Mouse (Mus musculus): ENCODE measurements around the gene Ilk. TPM values are rescaled to one million over a fixed set of nuclear protein-coding genes. Genes with fewer than 3 reads are reported as not detected.

Gene Ilk
- polyA plus RNA-seq, 1 experiment from 2014 or later = 439 TPM

Other genes with a start within 250 kb of the Ilk start
- 58.7 and 60.7 TPM in 2 replicates for gene Smpd1, start 182.2 kb upstream of the Ilk start, polyA plus RNA-seq (2015; fragmentation: Nextera tagmentation; extraction: Ambion mirVana)
- gene Apbb1, start 154.9 kb upstream of the Ilk start, polyA plus RNA-seq (2015; fragmentation: Nextera tagmentation; extraction: Ambion mirVana) = 62.1 and 62.2 TPM in 2 replicates
- gene Hpx, start 136.5 kb upstream of the Ilk start, polyA plus RNA-seq (2015; fragmentation: Nextera tagmentation; extraction: Ambion mirVana) = 1.3 and 1.7 TPM in 2 replicates
- 38.7 and 39.2 TPM in 2 replicates for gene Trim3, start 103.0 kb upstream of the Ilk start, polyA plus RNA-seq (2015; fragmentation: Nextera tagmentation; extraction: Ambion mirVana)
- gene Timm10b, start 96.5 kb upstream of the Ilk start, polyA plus RNA-seq (2015; fragmentation: Nextera tagmentation; extraction: Ambion mirVana) = 164 and 183 TPM in 2 replicates
- 92.4 and 92.5 TPM in 2 replicates for gene Arfip2, start 96.2 kb upstream of the Ilk start, polyA plus RNA-seq (2015; fragmentation: Nextera tagmentation; extraction: Ambion mirVana)
- 13.1 and 32.4 TPM in 2 replicates for gene Gm45799, start 96.0 kb upstream of the Ilk start, polyA plus RNA-seq (2015; fragmentation: Nextera tagmentation; extraction: Ambion mirVana)
- 1.7 and 2.0 TPM in 2 replicates for gene Dnhd1, start 85.8 kb upstream of the Ilk start, polyA plus RNA-seq (2015; fragmentation: Nextera tagmentation; extraction: Ambion mirVana)
- gene Rrp8, start 793 bp downstream of the Ilk start, polyA plus RNA-seq (2015; fragmentation: Nextera tagmentation; extraction: Ambion mirVana) = 42.9 TPM in 2 replicates
- gene Taf10, start 7.8 kb downstream of the Ilk start, polyA plus RNA-seq (2015; fragmentation: Nextera tagmentation; extraction: Ambion mirVana) = 107 and 121 TPM in 2 replicates
- gene Tpp1, start 15.6 kb downstream of the Ilk start, polyA plus RNA-seq (2015; fragmentation: Nextera tagmentation; extraction: Ambion mirVana) = 120 and 123 TPM in 2 replicates
- 10.4 and 10.5 TPM in 2 replicates for gene Dchs1, start 51.1 kb downstream of the Ilk start, polyA plus RNA-seq (2015; fragmentation: Nextera tagmentation; extraction: Ambion mirVana)
- gene Mrpl17, start 74.5 kb downstream of the Ilk start, polyA plus RNA-seq (2015; fragmentation: Nextera tagmentation; extraction: Ambion mirVana) = 378 and 386 TPM in 2 replicates
- gene Gm4070, start 217.4 kb downstream of the Ilk start, polyA plus RNA-seq (2015; fragmentation: Nextera tagmentation; extraction: Ambion mirVana) = 0.59 TPM in 1 of 2 replicates, not detected in the other